ENCODE assay signal across 7 mouse cellular contexts in genomic region chr10:78779981-78780651, GRCm38 (mm10). TPM values are rescaled to one million over a fixed set of nuclear protein-coding genes. Genes with fewer than 3 reads are reported as not detected.
A peak's percentile ranks its signal among the peaks of the same experiment; 100 is the strongest.
DNase-seq lines count a peak whose midpoint lies in the region; ATAC-seq and TF ChIP-seq lines count a peak whose summit lies in the region.

Gene Slc1a6, plus strand, starts transcription at chr10:78780496.

- TF ChIP-seq POLR2A in ES-Bruce4 (IDR thresholded peaks at IDR 0.05; ENCODE audit: insufficient read depth, low read length): no peak
- TF ChIP-seq POLR2A in small intestine, adult 2 months (IDR thresholded peaks at IDR 0.05; ENCODE audit: low read depth, low read length): no peak

- peak within 1 kb of the TSS; percentile 45; the same call in 1 of the 2 replicates for H3K9ac ChIP-seq in ES-Bruce4 (ENCODE audit: low read depth, poor library complexity, severe bottlenecking)
- H3K9ac ChIP-seq in embryonic facial prominence, embryonic 14.5 days (ENCODE audit: low read depth, low read length): peak within 1 kb of the TSS; percentile 72
- peak within 1 kb of the TSS; percentile 78 for H3K9ac ChIP-seq in hindbrain, embryonic 12.5 days

- no peaks in the 10 kb centered on the region for H3K9me3 ChIP-seq in ES-Bruce4 (replicated peaks; ENCODE audit: control insufficient read depth, insufficient read depth, low read length, poor library complexity, severe bottlenecking)
- no peaks in the 10 kb centered on the region for H3K9me3 ChIP-seq in embryonic facial prominence, embryonic 14.5 days (ENCODE audit: control insufficient read depth, low read length)
- no peaks in the 10 kb centered on the region for H3K9me3 ChIP-seq in hindbrain, embryonic 12.5 days (replicated peaks)

- H3K4me2 ChIP-seq in embryonic facial prominence, embryonic 14.5 days (ENCODE audit: low read depth, low read length): peak within 1 kb of the TSS; percentile 96
- peak within 1 kb of the TSS; percentile 99 for H3K4me2 ChIP-seq in hindbrain, embryonic 12.5 days (replicated peaks)

- intact Hi-C loops in left cerebral cortex, postnatal 10 days (cut with DNase I): no loop called here

- under 1% methylated on average over 12 of the region's 54 CpGs for whole genome bisulfite sequencing in embryonic facial prominence, embryonic 14.5 days
- under 1% methylated on average over 47 of the region's 54 CpGs for WGBS in hindbrain, embryonic 12.5 days
- 2% methylated on average over 53 of the region's 54 CpGs for WGBS in small intestine, adult 2 months

- H3K27me3 ChIP-seq in ES-Bruce4 (ENCODE audit: control insufficient read depth, insufficient read depth, low read length, poor library complexity, severe bottlenecking): peaks cover 12% of the 10 kb centered on the region
- no peaks in the 10 kb centered on the region for H3K27me3 ChIP-seq in embryonic facial prominence, embryonic 14.5 days (replicated peaks; ENCODE audit: control insufficient read depth, insufficient read depth, low read length)
- peaks cover 8% of the 10 kb centered on the region; the same call in 1 of the 2 replicates for H3K27me3 ChIP-seq in hindbrain, embryonic 12.5 days
- H3K27me3 ChIP-seq in small intestine, adult 2 months (ENCODE audit: control insufficient read depth, insufficient read depth, low read length): peaks cover 6% of the 10 kb centered on the region

- H3K4me3 ChIP-seq in ES-Bruce4 (ENCODE audit: low read depth, low read length): peak within 1 kb of the TSS; percentile 79
- H3K4me3 ChIP-seq in embryonic facial prominence, embryonic 14.5 days (ENCODE audit: low read depth, low read length): peak within 1 kb of the TSS; percentile 55
- peak within 1 kb of the TSS; percentile 57 for H3K4me3 ChIP-seq in hindbrain, embryonic 12.5 days
- H3K4me3 ChIP-seq in small intestine, adult 2 months (ENCODE audit: low read depth, low read length): peak within 1 kb of the TSS; percentile 66

- H3K36me3 ChIP-seq in ES-Bruce4 (ENCODE audit: control insufficient read depth, insufficient read depth, low read length, poor library complexity, severe bottlenecking): no peaks in the 10 kb centered on the region
- H3K36me3 ChIP-seq in embryonic facial prominence, embryonic 14.5 days (ENCODE audit: control insufficient read depth, insufficient read depth, low read length): no peaks in the 10 kb centered on the region
- H3K36me3 ChIP-seq in hindbrain, embryonic 12.5 days: no peaks in the 10 kb centered on the region
- no peaks in the 10 kb centered on the region for H3K36me3 ChIP-seq in small intestine, adult 2 months (ENCODE audit: control insufficient read depth, insufficient read depth, low read length)

- no peak for TF ChIP-seq EP300 in ES-Bruce4 (IDR thresholded peaks at IDR 0.05; ENCODE audit: insufficient read depth, low read depth, low read length)

- peak; percentile 51 for ATAC-seq in embryonic facial prominence, embryonic 14.5 days (ENCODE audit: low read depth)
- ATAC-seq in hindbrain, embryonic 12.5 days (ENCODE audit: low FRiP score): peak; percentile 72
- ATAC-seq in megakaryocyte progenitor cell, adult 5-6 weeks (replicated peaks; ENCODE audit: poor library complexity): peak; percentile 71

- no peak for TF ChIP-seq CTCF in ES-Bruce4 (IDR thresholded peaks at IDR 0.05; ENCODE audit: low read depth, low read length)
- no peak for TF ChIP-seq CTCF in small intestine, adult 2 months (IDR thresholded peaks at IDR 0.05; ENCODE audit: extremely low read depth, insufficient read length, insufficient replicate concordance, low read depth, low read length)

- no peaks in the 10 kb centered on the region for H3K4me1 ChIP-seq in ES-Bruce4 (ENCODE audit: control insufficient read depth, insufficient read depth, low read length)
- peaks cover 8% of the 10 kb centered on the region for H3K4me1 ChIP-seq in embryonic facial prominence, embryonic 14.5 days (ENCODE audit: control insufficient read depth, insufficient read depth, low read length)
- peaks cover 13% of the 10 kb centered on the region for H3K4me1 ChIP-seq in hindbrain, embryonic 12.5 days
- H3K4me1 ChIP-seq in small intestine, adult 2 months (ENCODE audit: control insufficient read depth, insufficient read depth, insufficient read length, low read length): peaks cover 6% of the 10 kb centered on the region; the same call in 1 of the 2 replicates

- DNase-seq in adrenal gland, postnatal 25 days: peak; percentile 59
- DNase-seq in embryonic facial prominence, embryonic 14.5 days (ENCODE audit: low spot score): peak; percentile 9
- DNase-seq in left cerebral cortex, postnatal 10 days (ENCODE audit: extremely low spot score in 1 of 2, low spot score in 2 of 2): peak in 1 of 2 experiments; percentile 76

- no peak within 1 kb of the TSS for H3K27ac ChIP-seq in ES-Bruce4 (ENCODE audit: insufficient read depth, low read length)
- no peak within 1 kb of the TSS for H3K27ac ChIP-seq in embryonic facial prominence, embryonic 14.5 days (replicated peaks; ENCODE audit: low read depth, low read length)
- H3K27ac ChIP-seq in hindbrain, embryonic 12.5 days: no peak within 1 kb of the TSS
- H3K27ac ChIP-seq in small intestine, adult 2 months (ENCODE audit: insufficient read depth, low read depth, low read length): no peak within 1 kb of the TSS

RNA-seq across cellular contexts. Expression of gene Slc1a6, which starts in this region (rescaled TPM):
- polyA plus RNA-seq in ES-Bruce4 (2011; ENCODE audit: insufficient read depth, insufficient read length, low read depth, missing spikeins): 0.87 and 0.88 TPM in 2 replicates
- total RNA-seq in adrenal gland, postnatal 25 days (2021): 0.21 TPM in 1 of 2 replicates, not detected in the other
- 0.68 and 0.70 TPM in 2 replicates for polyA plus RNA-seq in embryonic facial prominence, embryonic 14.5 days (2014; fragmentation: Nextera tagmentation; extraction: Ambion mirVana)
- polyA plus RNA-seq in hindbrain, embryonic 12.5 days (2016; fragmentation: Nextera tagmentation; extraction: Ambion mirVana): 2.0 and 2.2 TPM in 2 replicates
- total RNA-seq in left cerebral cortex, postnatal 10 days (2021): 10 to 100 TPM; 17.3 to 18.4 TPM
- total RNA-seq in megakaryocyte progenitor cell, adult 5-6 weeks (2015): not detected in 2 replicates
- not detected in 2 replicates for total RNA-seq in megakaryocyte progenitor cell, adult 5-6 weeks (2017)
- polyA plus RNA-seq in small intestine, adult 2 months (2012; rRNA removed): 0.09 TPM in 1 of 2 replicates, not detected in the other

Comparison
In these comparisons a context has a peak if more than half of its experiments do, and no peak if none do; other contexts are left out.
1. RNA of gene Slc1a6 (total RNA-seq): 17.3 to 18.4 TPM in left cerebral cortex, postnatal 10 days; 0.21 TPM in adrenal gland, postnatal 25 days and not detected in megakaryocyte progenitor cell, adult 5-6 weeks; every median in the first group is over 10 times any median in the second.
2. Peak in DNase-seq in adrenal gland, postnatal 25 days; RNA of the gene not detected or under 1 TPM.
3. Peak in DNase-seq, ATAC-seq, H3K4me3 ChIP-seq, H3K9ac ChIP-seq and H3K4me2 ChIP-seq in embryonic facial prominence, embryonic 14.5 days; RNA of the gene not detected or under 1 TPM.
4. Peak in ATAC-seq in megakaryocyte progenitor cell, adult 5-6 weeks; RNA of the gene not detected or under 1 TPM.
5. Peak in every context shown above with its lines, with median percentiles within 50 percentile points of each other: H3K4me3 ChIP-seq, H3K9ac ChIP-seq and ATAC-seq.